Mouse (Mus musculus): ENCODE data around the gene Lrrc26.

GRCm38 (mm10) chr2:25273010-25273409 is 16.7 kb upstream of the Lrrc26 start:
- TF ChIP-seq CTCF (IDR thresholded peaks at IDR 0.05; ENCODE audit: low read depth) (no peak), EP300 (optimal IDR thresholded peaks at IDR 0.05) (no peak)
